Mouse (Mus musculus): Measurements from ENCODE around the gene Atf7ip. TPM values are rescaled to one million over a fixed set of nuclear protein-coding genes. Genes with fewer than 3 reads are reported as not detected.

Gene Atf7ip
- polyA plus RNA-seq, 1 experiment from 2014 or later: 66.6 TPM

DNA sequence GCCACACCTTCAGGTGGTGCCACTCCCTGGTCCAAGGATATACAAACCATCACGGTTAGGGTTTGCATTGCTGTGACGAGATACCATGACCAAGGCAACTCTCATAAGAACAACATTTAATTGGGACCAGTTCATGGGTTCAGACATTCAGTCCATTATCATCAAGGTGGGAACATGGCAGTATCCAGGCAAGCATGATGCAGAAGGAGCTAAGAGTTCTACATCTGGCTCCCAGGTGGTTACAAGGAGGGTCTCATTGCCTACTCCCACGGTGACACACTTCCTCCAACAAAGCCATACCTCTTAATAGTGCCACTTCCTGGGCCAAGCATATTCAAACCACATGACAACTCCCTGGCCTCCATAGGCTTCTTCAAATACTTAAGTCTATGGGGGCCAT lies 2.7 kb downstream of the Atf7ip start:
- no peak overlapping the region for H3K9ac ChIP-seq (ENCODE audit: low read length)
- no peak overlapping the region for H3K4me3 ChIP-seq (ENCODE audit: low read depth, low read length)
- H3K36me3 ChIP-seq (ENCODE audit: control insufficient read depth, insufficient read depth, low read length): no peaks in the 10 kb centered on the region
- WGBS: 93% methylated on average over 3 of the region's 3 CpGs
- no peak overlapping the region for H3K27ac ChIP-seq (ENCODE audit: low read depth, low read length)
- H3K4me1 ChIP-seq (replicated peaks; ENCODE audit: control insufficient read depth, insufficient read depth, low read length): no peaks in the 10 kb centered on the region
- H3K27me3 ChIP-seq (ENCODE audit: control insufficient read depth, insufficient read depth, low read length): no peaks in the 10 kb centered on the region
- ATAC-seq (replicated peaks; ENCODE audit: low FRiP score) (no peak), DNase-seq (ENCODE audit: low spot score) (no peak)
- H3K9me3 ChIP-seq (ENCODE audit: control insufficient read depth, low read length): no peaks in the 10 kb centered on the region
- H3K4me2 ChIP-seq (ENCODE audit: low read depth, low read length, severe bottlenecking): no peak overlapping the region

DNA sequence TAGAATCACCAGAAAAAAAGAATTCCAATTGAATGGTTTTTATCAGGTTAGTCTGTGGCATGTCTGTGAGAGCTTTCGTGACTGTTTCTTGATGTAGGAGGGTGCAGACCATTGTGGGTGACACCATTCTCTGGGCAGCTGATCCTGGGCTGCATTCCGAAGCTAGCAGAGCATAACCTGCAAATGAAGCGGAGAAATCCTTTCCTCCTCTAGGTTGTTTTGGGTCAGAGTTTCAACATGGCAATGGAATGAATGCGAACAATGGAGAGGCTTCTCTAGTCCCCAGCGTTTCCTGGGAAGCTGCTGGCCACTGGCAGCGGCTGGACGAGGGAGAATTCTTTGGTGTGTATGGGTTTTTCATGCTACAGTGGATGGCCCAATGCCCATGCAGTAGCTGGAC lies 5.0 kb downstream of the Atf7ip start:
- Histone ChIP-seq H3K4me3 (ENCODE audit: low read depth, low read length) (no peak overlapping the region), H3K4me2 (ENCODE audit: low read depth, low read length, severe bottlenecking) (no peak overlapping the region), H3K27me3 (ENCODE audit: control insufficient read depth, insufficient read depth, low read length) (no peaks in the 10 kb centered on the region), H3K27ac (ENCODE audit: low read depth, low read length) (no peak overlapping the region), H3K4me1 (replicated peaks; ENCODE audit: control insufficient read depth, insufficient read depth, low read length) (no peaks in the 10 kb centered on the region), H3K9me3 (ENCODE audit: control insufficient read depth, low read length) (peaks cover 9% of the 10 kb centered on the region; the same call in 1 of the 2 replicates), H3K36me3 (ENCODE audit: control insufficient read depth, insufficient read depth, low read length) (no peaks in the 10 kb centered on the region), H3K9ac (ENCODE audit: low read length) (no peak overlapping the region)
- ATAC-seq (replicated peaks; ENCODE audit: low FRiP score): no peak
- no peak for DNase-seq (ENCODE audit: low spot score)
- 44% methylated on average over 7 of the region's 7 CpGs for WGBS

DNA sequence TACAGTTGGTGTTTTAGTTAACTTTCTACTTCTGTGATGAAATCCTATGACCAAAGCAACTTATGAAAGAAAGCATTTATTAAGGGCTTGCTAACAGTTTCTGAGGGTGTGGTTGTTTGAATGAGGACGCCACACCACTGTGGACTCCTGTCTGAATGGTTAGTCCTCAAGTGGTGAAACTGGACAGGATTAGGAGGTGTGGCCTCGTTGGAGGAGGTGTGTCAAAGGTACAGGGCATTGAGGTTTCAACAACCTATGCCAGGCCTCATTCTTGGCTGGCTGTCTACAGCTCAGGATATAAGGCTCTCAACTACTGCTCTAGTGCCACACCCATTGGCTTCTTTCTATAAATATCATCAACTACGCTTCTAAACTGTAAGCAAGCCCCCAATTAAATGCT lies 6.4 kb downstream of the Atf7ip start:
- 83% methylated on average over 3 of the region's 3 CpGs for WGBS
- H3K4me1 ChIP-seq (replicated peaks; ENCODE audit: control insufficient read depth, insufficient read depth, low read length): no peaks in the 10 kb centered on the region
- DNase-seq (ENCODE audit: low spot score): no peak
- no peak overlapping the region for H3K4me3 ChIP-seq (ENCODE audit: low read depth, low read length)
- H3K27ac ChIP-seq (ENCODE audit: low read depth, low read length): no peak overlapping the region
- H3K9me3 ChIP-seq (ENCODE audit: control insufficient read depth, low read length): peaks cover 9% of the 10 kb centered on the region; the same call in 1 of the 2 replicates
- H3K36me3 ChIP-seq (ENCODE audit: control insufficient read depth, insufficient read depth, low read length): no peaks in the 10 kb centered on the region
- 0 out of 2 replicates have a peak, but pooled peaks have one; percentile 27 for ATAC-seq (replicated peaks; ENCODE audit: low FRiP score)
- H3K27me3 ChIP-seq (ENCODE audit: control insufficient read depth, insufficient read depth, low read length): no peaks in the 10 kb centered on the region
- no peak overlapping the region for H3K9ac ChIP-seq (ENCODE audit: low read length)
- H3K4me2 ChIP-seq (ENCODE audit: low read depth, low read length, severe bottlenecking): no peak overlapping the region

DNA sequence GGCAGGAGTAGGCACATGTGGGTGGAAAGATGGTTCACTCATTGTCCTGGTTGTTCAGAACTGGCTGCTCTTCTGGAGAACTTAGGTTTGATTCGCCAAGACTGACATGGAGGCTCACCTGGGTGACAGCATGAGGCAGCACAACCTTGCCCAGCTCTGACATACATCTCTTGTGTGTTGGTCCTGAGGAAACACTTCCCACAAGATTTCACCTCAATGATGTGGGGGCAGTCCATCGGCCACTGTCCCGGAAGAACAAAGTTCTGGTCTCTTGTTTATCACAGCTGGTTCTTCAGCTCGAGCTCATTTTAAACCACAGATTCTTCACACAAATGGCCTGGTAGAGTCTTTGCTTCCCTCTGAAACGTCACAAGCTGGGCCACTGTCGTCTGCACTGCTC lies 10.7 kb downstream of the Atf7ip start:
- ATAC-seq (replicated peaks; ENCODE audit: low FRiP score): no peak
- Histone ChIP-seq H3K36me3 (ENCODE audit: control insufficient read depth, insufficient read depth, low read length) (no peaks in the 10 kb centered on the region), H3K9ac (ENCODE audit: low read length) (no peak overlapping the region), H3K4me1 (replicated peaks; ENCODE audit: control insufficient read depth, insufficient read depth, low read length) (no peaks in the 10 kb centered on the region), H3K27me3 (ENCODE audit: control insufficient read depth, insufficient read depth, low read length) (no peaks in the 10 kb centered on the region), H3K4me3 (ENCODE audit: low read depth, low read length) (no peak overlapping the region), H3K27ac (ENCODE audit: low read depth, low read length) (no peak overlapping the region), H3K4me2 (ENCODE audit: low read depth, low read length, severe bottlenecking) (no peak overlapping the region), H3K9me3 (ENCODE audit: control insufficient read depth, low read length) (peaks cover 9% of the 10 kb centered on the region; the same call in 1 of the 2 replicates)
- 92% methylated on average over 6 of the region's 6 CpGs for WGBS
- no peak for DNase-seq (ENCODE audit: low spot score)

- DNase-seq (ENCODE audit: low spot score): no peak
These were observed 11.3 kb downstream of the Atf7ip start for GRCm38 (mm10) chr6:136517221-136517620.

GRCm38 (mm10) chr6:136518537-136519246 lies 12.7 kb downstream of the Atf7ip start:
- Histone ChIP-seq H3K27ac (ENCODE audit: low read depth, low read length) (peak overlapping the region; percentile 95), H3K4me1 (replicated peaks; ENCODE audit: control insufficient read depth, insufficient read depth, low read length) (no peaks in the 10 kb centered on the region), H3K4me2 (ENCODE audit: low read depth, low read length, severe bottlenecking) (peak overlapping the region; percentile 39; the same call in 1 of the 2 replicates), H3K9ac (ENCODE audit: low read length) (peak overlapping the region; percentile 77), H3K36me3 (ENCODE audit: control insufficient read depth, insufficient read depth, low read length) (peaks cover 4% of the 10 kb centered on the region), H3K4me3 (ENCODE audit: low read depth, low read length) (peak overlapping the region; percentile 61), H3K27me3 (ENCODE audit: control insufficient read depth, insufficient read depth, low read length) (no peaks in the 10 kb centered on the region), H3K9me3 (ENCODE audit: control insufficient read depth, low read length) (peaks cover 9% of the 10 kb centered on the region; the same call in 1 of the 2 replicates)
- peak; percentile 96 for DNase-seq (ENCODE audit: low spot score)
- peak; percentile 98 for ATAC-seq (replicated peaks; ENCODE audit: low FRiP score)
- WGBS: under 1% methylated on average over 59 of the region's 59 CpGs

More at GRCm38 (mm10) chr6:136517221-136517620, 11.3 kb downstream of the Atf7ip start:
- Histone ChIP-seq H3K4me2 (ENCODE audit: low read depth, low read length, severe bottlenecking) (no peak overlapping the region), H3K36me3 (ENCODE audit: control insufficient read depth, insufficient read depth, low read length) (no peaks in the 10 kb centered on the region), H3K4me1 (replicated peaks; ENCODE audit: control insufficient read depth, insufficient read depth, low read length) (no peaks in the 10 kb centered on the region), H3K9me3 (ENCODE audit: control insufficient read depth, low read length) (peaks cover 9% of the 10 kb centered on the region; the same call in 1 of the 2 replicates), H3K4me3 (ENCODE audit: low read depth, low read length) (no peak overlapping the region), H3K9ac (ENCODE audit: low read length) (no peak overlapping the region), H3K27me3 (ENCODE audit: control insufficient read depth, insufficient read depth, low read length) (no peaks in the 10 kb centered on the region), H3K27ac (ENCODE audit: low read depth, low read length) (no peak overlapping the region)
- ATAC-seq (replicated peaks; ENCODE audit: low FRiP score): no peak

DNA sequence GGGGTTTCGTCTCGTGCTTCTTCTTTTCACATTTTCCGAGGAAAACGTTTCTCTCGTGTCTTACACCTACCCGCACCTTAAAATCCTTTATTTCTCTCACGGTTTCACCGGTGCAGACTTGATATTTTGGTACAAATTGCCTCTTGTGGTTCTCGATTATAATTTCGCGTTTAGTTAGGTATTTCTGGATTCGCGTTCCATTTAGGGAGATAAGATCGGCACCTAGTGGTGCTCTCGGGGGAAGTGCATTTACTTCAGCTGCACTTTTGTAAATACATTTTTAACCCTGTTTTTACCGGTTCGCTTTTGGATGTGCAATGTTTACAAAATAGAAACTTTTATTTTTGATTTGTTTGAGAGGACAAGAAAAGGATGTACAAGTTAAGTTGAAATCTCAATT lies 13.3 kb downstream of the Atf7ip start:
- whole genome bisulfite sequencing: 2% methylated on average over 17 of the region's 17 CpGs
- DNase-seq (ENCODE audit: low spot score) (no peak), ATAC-seq (replicated peaks; ENCODE audit: low FRiP score) (peak; percentile 0; the same call in 1 of the 2 replicates)
- Histone ChIP-seq H3K9me3 (ENCODE audit: control insufficient read depth, low read length) (peaks cover 6% of the 10 kb centered on the region; the same call in 1 of the 2 replicates), H3K4me3 (ENCODE audit: low read depth, low read length) (peak overlapping the region; percentile 61), H3K9ac (ENCODE audit: low read length) (peak overlapping the region; percentile 77), H3K4me2 (ENCODE audit: low read depth, low read length, severe bottlenecking) (peak overlapping the region; percentile 39; the same call in 1 of the 2 replicates), H3K27me3 (ENCODE audit: control insufficient read depth, insufficient read depth, low read length) (no peaks in the 10 kb centered on the region), H3K4me1 (replicated peaks; ENCODE audit: control insufficient read depth, insufficient read depth, low read length) (no peaks in the 10 kb centered on the region), H3K27ac (ENCODE audit: low read depth, low read length) (peak overlapping the region; percentile 95), H3K36me3 (ENCODE audit: control insufficient read depth, insufficient read depth, low read length) (peaks cover 4% of the 10 kb centered on the region)

GRCm38 (mm10) chr6:136520361-136520760 lies 14.4 kb downstream of the Atf7ip start:
- Histone ChIP-seq H3K9ac (ENCODE audit: low read length) (no peak overlapping the region), H3K27ac (ENCODE audit: low read depth, low read length) (no peak overlapping the region), H3K27me3 (ENCODE audit: control insufficient read depth, insufficient read depth, low read length) (no peaks in the 10 kb centered on the region), H3K4me2 (ENCODE audit: low read depth, low read length, severe bottlenecking) (peak overlapping the region; percentile 26; the same call in 1 of the 2 replicates), H3K4me1 (replicated peaks; ENCODE audit: control insufficient read depth, insufficient read depth, low read length) (no peaks in the 10 kb centered on the region), H3K9me3 (ENCODE audit: control insufficient read depth, low read length) (no peaks in the 10 kb centered on the region; the same call in 1 of the 2 replicates), H3K4me3 (ENCODE audit: low read depth, low read length) (0 out of 2 replicates have a peak overlapping the region, but pooled peaks have one; percentile 6), H3K36me3 (ENCODE audit: control insufficient read depth, insufficient read depth, low read length) (peaks cover 4% of the 10 kb centered on the region)
- 81% methylated on average over 2 of the region's 2 CpGs for WGBS
- no peak for DNase-seq (ENCODE audit: low spot score)
- no peak for ATAC-seq (replicated peaks; ENCODE audit: low FRiP score)

DNA sequence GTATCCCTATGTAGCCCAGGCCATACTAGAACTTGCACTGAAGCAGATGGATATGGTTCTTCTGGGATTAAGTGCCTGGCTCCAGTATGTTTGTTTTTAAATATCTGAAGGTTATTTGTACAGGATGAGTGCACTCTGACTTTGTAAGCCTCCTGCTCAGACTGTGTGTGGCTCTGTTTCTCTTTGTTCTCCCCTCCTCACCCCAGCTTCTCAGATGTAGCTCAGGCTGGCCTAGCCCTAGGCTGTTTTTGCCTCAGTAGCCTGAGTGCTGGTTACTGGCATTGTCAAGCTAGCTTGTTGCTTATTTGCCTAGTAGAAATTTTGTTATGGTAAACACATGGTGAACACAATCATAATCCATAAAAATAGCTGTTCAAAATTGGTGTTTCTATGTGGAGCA lies 15.7 kb downstream of the Atf7ip start:
- Histone ChIP-seq H3K4me1 (replicated peaks; ENCODE audit: control insufficient read depth, insufficient read depth, low read length) (no peaks in the 10 kb centered on the region), H3K4me3 (ENCODE audit: low read depth, low read length) (no peak overlapping the region), H3K27ac (ENCODE audit: low read depth, low read length) (no peak overlapping the region), H3K4me2 (ENCODE audit: low read depth, low read length, severe bottlenecking) (no peak overlapping the region), H3K27me3 (ENCODE audit: control insufficient read depth, insufficient read depth, low read length) (no peaks in the 10 kb centered on the region), H3K9me3 (ENCODE audit: control insufficient read depth, low read length) (peaks cover 2% of the 10 kb centered on the region; the same call in 1 of the 2 replicates), H3K36me3 (ENCODE audit: control insufficient read depth, insufficient read depth, low read length) (peaks cover 4% of the 10 kb centered on the region), H3K9ac (ENCODE audit: low read length) (no peak overlapping the region)
- DNase-seq (ENCODE audit: low spot score) (no peak), ATAC-seq (replicated peaks; ENCODE audit: low FRiP score) (no peak)
